Mouse (Mus musculus): Measurements from ENCODE around the gene Prkcz.

DNA sequence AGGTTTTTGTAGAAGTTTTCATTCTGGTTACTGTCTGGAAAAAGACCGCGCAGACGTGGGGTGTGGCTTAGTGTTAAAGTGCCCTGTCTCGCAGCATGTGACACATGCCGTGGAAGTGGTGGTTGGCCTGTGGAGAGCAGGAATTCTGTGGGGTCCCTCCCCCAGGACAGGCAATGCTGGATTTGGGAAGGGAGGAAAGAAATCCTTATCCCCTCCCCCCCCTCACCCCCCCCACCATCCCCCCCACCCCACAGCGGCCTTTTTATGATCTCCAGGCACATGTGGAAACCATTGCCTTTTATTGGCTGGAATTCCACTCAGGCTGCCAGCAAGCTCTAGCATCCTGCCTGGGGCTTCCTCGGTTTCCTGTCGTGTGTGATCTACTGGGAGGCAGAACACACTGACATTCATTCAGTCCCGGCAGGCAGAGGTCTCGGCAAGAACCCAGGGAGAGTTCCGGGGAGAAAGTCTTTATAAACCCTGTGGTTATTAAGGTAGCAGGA, 78.1 kb downstream of the Prkcz start:
- TF ChIP-seq CTCF (IDR thresholded peaks at IDR 0.05; ENCODE audit: low read depth) (no peak), EP300 (IDR thresholded peaks at IDR 0.05; ENCODE audit: low read depth) (no peak)
